Mouse (Mus musculus): ENCODE data around the gene Eefsec.

Eefsec gene

DNA sequence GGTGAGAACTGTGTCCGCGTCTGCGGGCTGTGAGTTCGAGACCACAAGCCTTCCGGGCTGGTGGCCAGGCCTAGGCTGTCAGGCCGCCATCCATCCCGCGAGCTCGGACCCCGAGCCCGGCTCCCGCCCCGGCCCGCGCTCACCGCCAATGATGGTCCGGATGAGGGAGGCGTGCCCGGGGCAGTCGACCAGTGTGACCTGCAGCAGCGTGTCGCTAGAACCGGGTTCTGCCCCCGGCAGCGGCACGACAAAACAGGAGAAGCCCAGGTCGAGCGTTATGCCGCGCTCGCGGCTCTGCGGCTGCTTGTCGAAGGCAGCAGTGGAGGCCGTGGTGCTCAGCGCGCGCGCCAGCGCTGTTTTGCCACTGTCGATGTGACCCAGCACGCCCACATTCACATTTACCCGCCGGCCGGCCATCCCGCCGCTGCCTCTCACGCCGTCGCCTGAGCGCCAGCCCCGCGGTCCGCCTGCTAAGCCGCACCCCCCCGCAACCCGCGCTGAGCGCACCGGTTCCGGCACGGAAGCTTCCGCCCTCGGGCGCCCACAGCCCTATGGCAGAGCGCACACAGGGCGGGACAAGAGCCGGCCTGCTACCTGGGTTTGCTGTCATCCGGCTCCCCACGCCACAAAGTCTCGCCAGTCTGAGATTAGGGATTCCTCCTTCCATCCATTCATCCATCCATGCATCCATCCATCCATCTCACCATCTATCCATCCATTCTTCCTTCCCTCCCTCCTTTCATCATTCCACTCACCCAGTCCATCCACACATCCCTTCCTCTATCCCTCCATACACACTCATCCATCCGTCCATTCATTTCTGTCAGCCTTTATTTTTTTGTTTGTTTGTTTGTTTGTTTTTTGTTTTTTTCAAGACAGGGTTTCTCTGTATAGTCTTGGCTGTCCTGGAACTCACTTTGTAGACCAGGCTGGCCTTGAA is at the start of gene Eefsec:
Eefsec (minus strand) TSS at position 477 of the 940 bp plus-strand sequence.
- DNase-seq = peak; percentile 87 to 89

- DNase-seq = no peak
Measured at GRCm38 (mm10) chr6:88493712-88494111, 47.4 kb upstream of the Eefsec start.

DNA sequence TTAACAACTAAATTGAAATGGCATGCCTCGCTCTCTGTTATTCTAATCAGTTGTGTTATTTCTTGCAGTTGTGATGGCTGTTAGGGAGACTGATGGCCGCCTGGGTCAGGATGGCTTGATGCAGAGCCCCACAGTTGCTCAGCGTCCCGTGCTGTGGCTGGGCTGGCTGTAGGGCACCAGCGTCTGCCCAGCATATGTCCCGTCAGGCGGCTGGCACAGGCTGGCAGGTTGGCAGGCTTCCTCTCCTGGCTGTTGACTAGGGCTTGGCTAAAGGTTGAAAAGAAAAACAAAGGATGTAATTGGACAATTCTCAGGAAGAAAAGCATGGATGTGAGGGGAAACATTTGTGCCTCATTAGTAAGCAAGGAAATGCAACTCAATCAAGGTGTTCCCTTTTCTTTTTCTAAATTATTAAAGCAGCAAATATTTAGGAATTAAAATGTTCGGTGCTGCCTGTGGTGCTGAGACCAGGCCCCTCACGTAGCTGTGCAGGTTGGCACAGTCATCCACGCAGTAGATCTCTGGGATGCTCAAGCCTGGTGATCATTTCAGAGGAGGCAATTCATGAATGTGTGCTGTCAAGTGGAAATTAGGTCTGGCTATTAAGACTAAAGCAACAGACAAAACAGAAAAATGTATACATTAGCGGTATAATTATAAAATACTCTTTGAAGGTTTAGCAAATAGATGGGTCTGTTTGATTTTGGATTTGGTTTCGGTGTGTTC is 44.5 kb upstream of the Eefsec start:
- no peak for DNase-seq

- no peak for DNase-seq
Measured at GRCm38 (mm10) chr6:88489834-88490233, 43.5 kb upstream of the Eefsec start.

GRCm38 (mm10) chr6:88489026-88489425 is 42.7 kb upstream of the Eefsec start:
- no peak for DNase-seq

DNA sequence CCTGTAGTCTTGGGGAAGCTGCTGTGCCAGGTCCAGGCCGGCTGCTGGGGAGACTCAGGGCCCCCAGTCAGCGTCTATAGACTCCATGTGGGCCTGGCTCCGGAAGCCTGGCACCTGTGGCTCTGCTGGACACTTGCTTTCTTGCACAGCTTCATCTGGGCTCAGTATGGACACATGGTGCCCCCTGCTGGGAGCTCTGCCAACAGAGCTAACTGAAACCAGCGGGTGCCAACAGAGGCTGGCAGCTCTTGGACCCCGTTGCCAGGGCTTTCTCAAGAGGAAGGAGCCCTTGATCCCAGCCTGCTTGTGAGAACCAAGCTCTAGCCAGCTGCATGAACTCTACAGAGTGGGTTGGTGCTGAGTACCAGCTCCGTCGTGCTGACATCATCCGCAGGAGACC is 40.6 kb upstream of the Eefsec start:
- DNase-seq = peak; percentile 60 to 64

- no peak for DNase-seq
Measured at GRCm38 (mm10) chr6:88485378-88485777, 39.0 kb upstream of the Eefsec start.

GRCm38 (mm10) chr6:88483913-88484312 is 37.6 kb upstream of the Eefsec start:
- no peak for DNase-seq

DNA sequence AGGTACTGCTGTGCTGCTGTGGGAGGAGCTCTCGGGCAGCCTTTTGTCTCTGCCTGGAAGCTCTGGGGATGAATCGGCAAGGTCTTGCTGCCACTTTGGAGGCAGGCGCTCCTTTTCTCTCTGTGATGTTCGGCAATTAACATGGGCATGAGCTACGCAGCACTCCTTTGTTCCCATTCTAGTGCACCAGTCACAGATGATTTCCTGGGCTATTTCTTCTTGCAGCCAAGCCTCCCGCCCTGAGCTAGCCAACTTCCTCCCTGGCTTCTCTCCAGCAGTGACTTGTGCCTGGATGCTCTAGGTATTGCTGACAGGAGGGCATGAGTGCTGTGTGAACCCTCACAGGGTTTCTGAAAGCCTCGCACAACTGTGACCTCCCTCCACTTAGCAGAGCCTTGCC is 36.8 kb upstream of the Eefsec start:
- no peak for DNase-seq

DNA sequence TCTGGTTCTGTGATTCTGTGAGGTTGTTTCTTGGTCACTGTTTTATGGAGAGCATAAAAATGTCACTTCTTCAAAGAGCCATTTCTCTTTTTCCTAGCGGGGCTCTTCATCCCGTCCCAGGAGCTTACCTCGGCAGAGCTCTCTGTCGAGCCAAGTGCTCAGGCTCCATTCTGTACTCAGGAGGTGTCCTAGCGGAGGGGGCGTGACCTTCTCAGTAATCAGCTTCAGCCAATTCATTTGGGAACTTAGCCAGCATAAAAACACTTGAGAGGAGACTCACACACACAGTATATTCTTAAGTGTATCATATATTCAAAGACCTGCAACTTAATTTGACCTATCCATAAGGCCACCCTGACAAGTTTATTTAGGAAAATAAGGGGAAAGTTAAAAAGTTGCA is 34.1 kb upstream of the Eefsec start:
- DNase-seq = no peak

DNA sequence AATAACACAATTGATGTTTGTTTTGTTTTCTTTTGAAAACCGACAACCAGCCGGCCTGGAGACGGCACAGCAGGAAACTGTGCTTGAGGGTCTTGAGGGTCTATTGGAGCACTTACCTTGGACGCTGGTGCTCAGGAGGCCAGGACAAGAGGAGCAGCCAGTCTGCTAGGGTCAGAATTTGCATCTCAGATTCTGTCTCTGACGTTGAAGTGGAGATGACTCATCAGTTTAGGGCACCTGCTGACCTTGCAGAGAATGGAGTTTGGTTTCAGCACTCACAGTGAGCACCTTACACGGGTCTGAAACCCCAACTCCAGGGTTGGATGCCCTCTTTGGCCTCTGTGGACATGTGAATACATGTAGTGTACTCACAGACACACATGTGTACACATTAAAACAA is 23.5 kb upstream of the Eefsec start:
- DNase-seq = no peak

GRCm38 (mm10) chr6:88465181-88465920 is 19.0 kb upstream of the Eefsec start, which contains the start of gene Ruvbl1:
Gene Ruvbl1, plus strand, starts transcription at chr6:88465409.
- DNase-seq = peak; percentile 86 to 90

DNA sequence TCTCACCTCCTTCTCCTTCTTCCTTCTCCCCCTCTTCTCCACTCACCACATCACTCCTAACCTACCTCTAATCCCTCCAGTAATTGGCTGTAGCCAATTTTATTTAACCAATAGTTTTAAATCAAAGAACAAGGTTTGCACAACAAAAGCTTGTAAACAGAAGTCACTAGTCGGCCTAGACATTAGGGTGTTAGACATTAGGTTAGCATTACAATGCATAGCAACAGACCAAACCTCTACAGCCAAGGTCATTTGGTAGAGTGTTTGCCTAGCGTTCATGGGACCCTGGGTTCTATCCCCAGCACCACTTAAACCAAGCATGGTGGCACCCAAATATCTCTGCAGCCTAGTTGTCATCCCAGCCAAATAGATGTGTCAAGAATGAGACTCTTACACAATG is 8.2 kb upstream of the Eefsec start:
- no peak for DNase-seq

- DNase-seq = no peak
Measured at GRCm38 (mm10) chr6:88447454-88447853, 1.1 kb upstream of the Eefsec start.

DNA sequence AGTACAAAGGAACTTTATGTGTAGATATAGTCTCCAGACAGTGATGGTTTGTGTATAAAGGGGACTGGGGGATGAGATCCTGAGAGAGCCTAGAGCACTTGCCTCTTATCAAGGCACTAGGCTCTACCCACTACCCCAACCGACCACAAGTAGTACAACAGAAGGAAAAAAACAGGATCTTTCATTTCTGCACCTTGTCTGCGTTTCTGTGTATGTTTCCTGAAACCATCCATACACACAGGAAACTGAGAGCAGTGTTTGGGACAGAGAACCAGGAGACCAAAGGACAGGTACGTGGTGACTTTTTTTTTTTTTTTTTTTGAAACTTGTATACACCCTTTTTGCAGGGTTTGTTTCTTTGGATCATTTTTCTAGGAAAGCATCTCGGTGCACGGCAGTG is 678 bp downstream of the Eefsec start:
- no peak for DNase-seq

DNA sequence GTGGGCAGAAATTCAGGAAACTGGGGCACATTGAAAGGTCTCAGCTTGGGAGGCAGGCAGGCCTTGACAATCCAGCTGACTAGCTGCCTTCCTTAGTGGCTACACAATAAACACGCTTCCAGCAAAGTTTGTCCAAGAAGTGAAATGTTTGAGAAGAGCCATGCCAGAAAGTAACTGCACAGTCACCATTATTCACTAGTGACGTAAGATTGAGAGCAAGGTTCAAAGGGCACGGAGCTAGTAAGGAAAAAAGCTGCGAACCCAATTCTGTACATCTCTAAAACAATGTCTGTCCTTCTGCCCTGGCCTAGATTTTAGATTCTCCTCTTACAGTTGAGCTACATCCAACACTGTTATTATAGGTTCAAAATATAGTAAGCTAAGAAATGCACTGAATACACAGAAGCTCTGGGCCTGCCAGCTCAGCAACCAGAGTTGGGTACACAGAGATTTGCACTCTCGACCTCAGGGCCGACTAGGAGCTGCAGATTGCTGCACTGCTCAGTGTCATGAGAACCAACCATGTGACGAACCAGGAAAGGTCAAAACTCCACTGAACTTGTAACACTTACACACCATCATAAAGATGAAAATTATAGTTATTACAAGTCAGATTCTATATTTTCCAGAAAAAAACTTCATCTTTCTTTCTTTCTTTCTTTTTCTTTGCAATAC is 2.1 kb downstream of the Eefsec start:
- no peak for DNase-seq

GRCm38 (mm10) chr6:88443446-88443845 is 2.9 kb downstream of the Eefsec start:
- DNase-seq = no peak

DNA sequence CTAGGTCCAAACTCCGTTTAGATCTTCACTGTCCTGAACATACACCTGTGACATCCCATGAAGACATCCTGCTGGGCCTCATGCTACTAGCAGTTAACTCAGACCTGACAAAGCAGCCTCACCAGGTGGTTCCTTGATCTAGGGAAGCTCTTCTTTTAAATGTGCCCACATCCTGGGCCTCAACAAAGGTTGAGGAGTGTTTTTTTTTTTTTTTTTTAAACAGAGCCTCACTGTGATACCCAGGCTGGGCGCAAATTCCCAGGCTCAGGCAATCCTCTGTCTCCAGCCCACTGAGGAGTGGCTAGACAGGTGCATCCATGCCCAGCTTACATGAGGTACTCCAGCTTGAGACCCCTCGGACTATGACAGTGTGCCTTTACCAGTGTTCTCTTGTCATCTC is 3.8 kb downstream of the Eefsec start:
- peak; percentile 54 to 64 for DNase-seq

GRCm38 (mm10) chr6:88439056-88439455 is 7.3 kb downstream of the Eefsec start:
- DNase-seq = no peak

GRCm38 (mm10) chr6:88435609-88436008 is 10.7 kb downstream of the Eefsec start:
- DNase-seq = no peak

- no peak for DNase-seq
Measured at GRCm38 (mm10) chr6:88431202-88431601, 15.1 kb downstream of the Eefsec start.

- no peak for DNase-seq
Measured at GRCm38 (mm10) chr6:88416130-88416758, 30.1 kb downstream of the Eefsec start.

All from thymus, postnatal 36 days (tissue).